Mouse (Mus musculus) heart, postnatal 10 days (tissue): ENCODE data around the gene Man1a2. TPM values are rescaled to one million over a fixed set of nuclear protein-coding genes. Genes with fewer than 3 reads are reported as not detected.

ENCODE experiments used
- DNase-seq, 2 experiments: peaks; one replicate each; pipeline ENCODE4 v3.0.0; 2021
- intact Hi-C: fragments of 180-260 bp; cut with DNase I; formaldehyde crosslinking; loops from one replicate; pipeline ENCODE4 v1.15.1; 2025
- total RNA-seq, 2 experiments: library from RNA; stranded (reverse); gene quantifications; 2 replicates each; pipeline ENCODE4 v1.2.3; 2021

Man1a2 gene
- total RNA-seq: 10 to 100 TPM; 61.4 to 68.7 TPM

DNA sequence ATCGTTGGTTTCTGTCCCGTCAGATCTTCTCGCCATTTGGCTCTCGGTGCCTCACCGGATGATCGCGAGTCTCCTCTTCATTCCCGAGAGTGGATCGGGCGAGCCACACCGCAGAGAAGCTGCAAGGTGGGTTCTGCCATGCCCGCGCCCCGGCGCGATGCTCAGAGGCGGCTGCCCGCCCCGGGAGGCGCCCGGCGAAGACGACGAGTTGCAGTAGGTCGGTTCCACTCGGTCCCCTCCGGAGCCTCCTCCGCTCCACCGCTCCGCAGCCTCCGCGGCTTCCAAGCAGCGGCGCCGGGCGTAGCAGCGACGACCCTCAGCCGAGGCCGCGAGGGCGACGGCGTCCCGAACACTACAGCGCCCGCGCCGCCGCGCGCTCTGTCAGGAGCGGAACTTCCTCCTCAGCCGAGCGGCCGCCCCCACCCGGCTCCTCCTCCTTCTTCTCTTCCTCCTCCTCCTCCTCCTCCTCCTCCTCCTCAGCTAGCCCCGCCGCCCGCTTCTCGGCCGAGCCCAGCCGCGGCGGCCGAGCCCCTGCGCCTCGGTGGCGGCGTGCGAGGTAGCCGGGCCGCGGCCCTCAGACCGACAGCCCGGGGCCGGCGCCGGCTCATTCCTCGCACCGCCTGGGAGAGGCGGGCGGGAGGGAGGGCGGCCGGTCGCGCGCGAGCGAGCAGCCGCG, at the start of gene Man1a2:
Man1a2 (minus strand) TSS at position 417 of the 676 bp plus-strand sequence.
- peak; percentile 88 to 91 for DNase-seq
- intact Hi-C loops: loop anchor here (2.0 to 10.0 kb wide), 3 partner anchors 64 to 263 kb away; partner anchors contain the start of gene Tent5c

DNA sequence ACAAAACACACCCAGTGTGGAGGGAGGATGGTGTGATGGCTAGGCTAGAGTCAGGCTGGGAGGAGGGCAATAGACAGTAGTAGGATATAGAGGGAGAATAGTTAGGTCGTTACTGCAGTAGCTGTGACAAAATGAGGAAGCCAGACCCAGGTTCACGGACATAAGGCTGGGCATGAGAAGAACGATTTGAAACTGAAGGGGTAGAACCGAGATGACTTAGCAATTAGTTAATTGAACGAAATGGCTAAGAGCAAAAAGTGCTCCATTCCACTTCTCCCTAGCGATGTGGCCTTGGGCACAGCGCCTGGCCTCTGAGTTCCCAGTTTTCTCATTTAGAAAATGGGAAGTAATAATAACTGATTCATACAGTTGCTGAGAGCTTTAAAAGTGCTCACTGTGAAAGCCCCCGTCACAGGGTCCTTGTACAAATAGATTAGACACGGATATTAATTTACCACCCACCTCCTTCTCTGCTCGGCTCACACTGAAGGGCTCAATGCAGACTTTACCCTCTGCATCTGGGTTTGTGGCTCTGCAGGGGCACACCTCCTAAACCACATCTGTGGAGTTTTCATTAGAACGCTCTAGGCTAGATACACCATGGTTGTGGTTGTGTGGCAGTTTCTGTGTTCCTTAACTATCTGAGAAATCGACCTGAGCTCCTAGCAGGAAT, 49.3 kb upstream of the Man1a2 start:
- intact Hi-C loops: no loop called here
- no peak for DNase-seq

DNA sequence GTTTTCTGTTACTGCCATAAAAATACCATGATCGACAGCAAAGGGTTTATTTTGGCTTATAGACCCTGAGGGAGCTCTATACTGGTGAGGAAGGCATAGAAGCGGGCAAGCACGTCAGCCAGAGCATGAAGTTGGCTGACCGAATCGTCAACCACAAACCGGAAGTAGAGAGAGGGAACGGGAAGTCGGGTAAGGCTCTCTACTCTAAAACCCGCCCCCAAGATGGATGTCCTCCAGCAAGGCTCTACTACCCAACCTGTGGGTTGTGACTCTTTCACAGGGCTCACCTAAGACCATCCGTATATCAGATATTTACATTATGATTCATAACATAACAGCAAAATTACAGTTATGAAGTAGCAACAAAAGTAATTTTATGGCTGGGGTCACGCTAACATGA, 46.6 kb upstream of the Man1a2 start:
- intact Hi-C loops: no loop called here
- no peak for DNase-seq

DNA sequence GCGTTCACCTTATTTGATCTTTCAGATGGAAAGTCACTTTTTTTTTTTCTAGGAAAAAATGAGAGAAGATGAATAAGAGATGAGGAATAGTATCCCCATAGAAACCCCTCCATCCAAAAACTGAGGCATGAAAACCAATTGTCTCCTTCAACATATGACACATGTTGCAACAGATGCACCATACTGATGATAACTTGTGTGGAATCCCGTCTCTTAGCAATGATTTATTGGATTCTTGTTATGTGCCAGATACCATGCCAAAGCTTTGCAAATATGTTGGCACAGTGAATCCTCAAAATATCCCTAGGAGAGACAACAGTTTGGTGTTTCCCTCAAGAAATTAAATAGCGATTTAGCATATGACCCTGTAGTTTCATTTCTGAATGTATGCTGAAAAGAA, 46.0 kb upstream of the Man1a2 start:
- intact Hi-C loops: no loop called here
- no peak for DNase-seq

DNA sequence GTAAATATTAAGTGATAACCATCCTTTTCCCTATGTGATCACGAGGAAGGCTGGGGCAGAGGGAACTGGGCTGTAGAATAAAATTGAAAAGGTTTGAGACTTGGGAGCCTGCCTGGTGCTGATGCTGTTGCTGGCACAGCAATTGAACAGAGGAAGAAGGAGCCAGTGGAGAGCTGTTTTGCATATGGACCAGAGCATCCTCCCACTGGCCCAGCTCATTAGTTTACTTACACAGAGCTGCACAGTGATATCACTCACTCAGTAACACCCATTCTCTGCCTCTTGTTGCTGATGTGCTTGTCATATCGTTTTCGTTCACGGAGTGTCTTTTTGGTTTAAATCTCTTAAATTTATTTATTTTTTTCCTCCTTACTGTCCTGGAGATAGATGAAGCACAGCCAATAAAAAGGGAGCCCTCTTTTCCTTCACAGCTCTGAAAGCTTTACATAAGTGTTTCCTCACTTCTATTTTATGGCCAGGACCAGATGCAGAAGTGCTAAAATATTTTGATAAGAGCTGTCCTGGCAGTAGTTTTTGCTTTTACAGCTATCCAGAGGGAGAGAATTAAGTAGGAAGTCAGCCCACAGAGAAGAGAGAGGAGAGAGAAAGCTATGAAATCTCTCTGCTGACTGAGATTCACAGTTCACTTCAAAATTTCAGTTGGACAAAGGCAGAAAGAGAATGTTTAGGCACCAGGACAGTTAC, 42.9 kb upstream of the Man1a2 start:
- intact Hi-C loops: no loop called here

DNA sequence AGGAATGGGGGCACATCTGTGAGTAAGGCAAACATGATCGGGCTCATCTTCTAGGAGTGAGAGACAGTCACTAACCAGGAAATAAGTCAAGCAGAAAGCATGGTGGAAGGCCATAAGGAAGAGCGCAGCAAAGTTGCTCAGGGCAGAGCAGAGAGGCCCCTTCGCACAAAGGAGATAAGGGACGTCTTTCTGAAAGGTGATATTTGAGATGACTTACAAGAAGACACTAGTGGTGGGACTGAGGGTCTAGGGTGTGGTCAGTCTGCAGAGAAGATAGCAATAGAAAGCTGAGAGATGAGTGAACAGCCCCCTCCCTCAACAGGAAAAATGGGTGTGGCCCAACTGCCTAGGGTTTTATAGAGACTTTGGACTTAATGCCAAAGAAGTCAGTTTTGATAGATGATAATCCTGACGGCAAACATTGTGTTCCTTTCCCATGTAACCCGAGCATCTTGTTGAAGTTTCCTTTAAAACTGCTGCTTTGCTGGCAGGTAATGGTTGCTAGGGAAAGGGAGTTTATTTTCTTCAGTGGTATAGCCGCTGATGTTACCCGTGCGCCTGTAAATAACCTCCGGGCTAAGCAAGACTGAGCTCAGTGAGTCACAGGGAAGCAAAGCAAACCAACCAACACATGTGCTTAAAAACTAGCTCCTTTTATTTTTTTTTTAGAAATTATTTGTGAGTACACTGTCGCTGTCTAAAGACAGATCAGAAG, 40.8 kb upstream of the Man1a2 start:
- DNase-seq: no peak
- intact Hi-C loops: no loop called here

More for the DNA sequence above, 42.9 kb upstream of the Man1a2 start:
- no peak for DNase-seq

DNA sequence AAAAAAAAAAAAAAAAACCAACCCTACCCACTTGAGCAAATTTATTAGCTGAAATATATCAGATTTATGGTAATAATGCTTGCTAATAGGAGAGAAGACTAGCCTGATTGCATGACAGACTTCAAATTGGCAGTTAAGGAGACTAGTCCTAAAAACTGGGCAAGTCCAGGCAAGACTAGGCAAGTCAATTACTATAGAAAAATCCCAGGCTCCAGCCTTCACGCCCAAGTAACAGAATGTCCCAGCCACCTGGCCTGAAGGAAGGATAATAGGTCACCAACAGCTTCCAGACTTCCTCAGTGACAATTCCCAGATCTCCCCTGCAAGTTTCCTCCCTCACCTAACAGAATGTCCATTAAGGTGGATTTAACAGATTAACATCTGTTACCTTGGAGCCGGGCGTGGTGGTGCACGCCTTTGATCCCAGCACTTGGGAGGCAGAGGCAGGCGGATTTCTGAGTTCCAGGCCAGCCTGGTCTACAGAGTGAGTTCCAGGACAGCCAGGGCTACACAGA, 35.5 kb upstream of the Man1a2 start:
- intact Hi-C loops: no loop called here
- no peak for DNase-seq

DNA sequence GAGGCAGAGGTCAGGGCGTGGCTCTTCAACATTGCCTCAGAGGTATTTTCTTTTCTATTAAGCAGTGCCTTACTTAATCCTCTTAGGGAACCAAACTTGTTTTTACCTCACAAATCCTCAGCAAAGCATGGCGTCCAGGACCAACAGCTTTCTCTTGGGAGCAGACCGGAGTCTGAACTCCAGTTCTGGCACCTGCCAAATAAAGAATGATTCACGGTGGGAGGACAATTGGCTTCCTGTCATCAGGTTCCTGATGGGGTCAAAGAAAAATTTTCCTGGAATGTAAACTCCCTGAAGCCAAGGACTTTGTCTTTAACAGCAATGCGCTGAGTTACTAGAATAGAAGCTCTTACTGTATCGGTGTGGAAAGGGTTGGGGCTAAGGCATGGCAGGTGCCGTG, 30.9 kb upstream of the Man1a2 start:
- no peak for DNase-seq
- intact Hi-C loops: no loop called here

DNA sequence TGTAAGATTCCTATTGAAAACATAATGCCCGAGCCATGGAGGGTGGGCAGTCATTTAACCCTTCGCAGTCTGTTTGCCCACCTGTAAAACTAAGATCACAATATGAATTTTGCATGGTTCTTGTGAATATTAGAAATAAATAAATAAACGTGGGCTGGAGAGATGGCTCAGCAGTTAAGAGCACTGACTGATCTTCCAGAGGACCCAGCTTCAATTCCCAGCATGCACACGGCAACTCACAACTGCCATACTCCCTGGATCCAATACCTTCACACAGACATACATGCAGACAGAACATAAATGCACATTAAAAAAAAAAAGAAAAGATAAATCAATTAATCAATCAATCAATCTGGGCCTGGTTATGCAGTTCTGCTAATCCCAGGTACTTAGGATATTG, 30.1 kb upstream of the Man1a2 start:
- intact Hi-C loops: no loop called here
- no peak for DNase-seq

DNA sequence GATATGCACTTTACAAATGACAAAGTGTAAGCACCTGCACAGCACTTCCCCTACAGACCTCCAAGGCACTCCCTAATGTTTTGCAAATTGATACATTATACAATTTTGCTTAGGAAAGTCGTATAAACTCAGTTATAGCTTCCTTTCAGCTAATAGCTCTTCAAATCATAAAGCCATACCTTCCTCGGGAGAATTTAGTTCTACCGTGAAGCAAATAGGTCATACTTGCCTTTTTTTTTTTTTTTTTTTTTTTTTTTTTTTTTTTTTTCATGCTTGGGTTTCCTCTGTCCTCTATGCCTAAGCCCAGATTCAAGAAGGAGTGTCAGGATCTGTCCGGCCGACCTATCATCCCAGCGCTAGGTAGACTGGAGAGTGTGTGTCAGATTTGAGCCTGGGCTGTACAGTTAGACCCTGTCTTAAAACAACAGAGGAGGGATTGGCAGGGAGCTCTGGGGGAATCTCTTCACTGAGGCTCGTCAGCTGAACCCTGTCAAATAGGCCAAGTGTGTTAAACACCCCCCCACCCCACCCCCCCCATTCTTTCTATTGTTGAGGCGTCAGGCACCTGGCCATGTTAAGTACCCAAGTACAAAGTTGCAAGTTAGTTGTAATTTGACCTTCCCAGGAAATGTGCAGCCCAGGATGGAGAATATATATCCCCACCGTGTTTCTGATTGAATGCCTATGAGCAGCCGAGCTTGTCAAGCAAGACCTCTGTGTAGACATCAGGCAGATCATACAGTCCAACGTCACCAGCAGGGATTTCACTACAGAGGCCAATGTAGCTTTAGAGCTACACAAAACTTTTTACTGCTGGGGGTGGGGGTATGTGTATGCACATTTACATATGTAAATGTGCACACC, 28.1 kb upstream of the Man1a2 start:
- DNase-seq: no peak
- intact Hi-C loops: no loop called here

DNA sequence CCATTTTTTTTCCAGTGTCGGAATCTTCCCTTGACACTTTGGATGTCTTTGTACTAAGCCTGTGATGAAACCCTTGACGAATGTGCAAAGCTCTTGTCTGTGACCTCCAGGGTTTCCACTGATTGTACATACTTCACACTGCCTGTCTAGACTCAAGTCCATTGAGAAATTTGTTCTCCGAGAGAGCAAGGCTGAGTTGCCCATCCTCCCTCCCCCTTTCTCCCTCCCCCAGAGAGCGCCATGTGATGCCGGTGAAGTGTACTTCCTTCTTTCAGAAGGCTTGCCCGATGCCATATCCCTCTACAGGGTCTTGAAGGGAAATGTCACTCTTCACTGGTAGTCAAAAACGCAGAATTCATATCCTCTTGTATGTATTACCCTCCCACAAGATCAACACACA, 26.8 kb upstream of the Man1a2 start:
- intact Hi-C loops: no loop called here
- no peak for DNase-seq

DNA sequence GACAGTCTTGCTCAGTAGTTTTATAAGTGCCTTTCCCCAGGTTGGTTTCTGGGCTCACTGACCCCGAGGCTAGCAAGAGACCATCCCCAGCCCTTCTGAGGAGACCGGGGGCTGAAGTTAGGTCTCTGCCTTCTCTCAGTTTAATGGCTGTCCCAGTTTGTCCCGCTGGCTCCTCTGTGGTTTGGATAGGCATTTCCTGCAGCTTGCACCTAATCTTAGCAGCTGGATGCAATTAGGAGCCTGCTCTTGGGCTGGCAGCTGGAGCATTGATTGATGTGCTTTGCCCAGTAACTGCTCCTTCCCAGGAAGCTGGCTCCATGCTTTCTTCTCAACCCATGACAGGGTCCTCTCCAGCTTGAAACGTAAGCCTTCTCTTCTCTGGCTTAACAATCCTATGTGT, 26.2 kb upstream of the Man1a2 start:
- no peak for DNase-seq
- intact Hi-C loops: no loop called here

DNA sequence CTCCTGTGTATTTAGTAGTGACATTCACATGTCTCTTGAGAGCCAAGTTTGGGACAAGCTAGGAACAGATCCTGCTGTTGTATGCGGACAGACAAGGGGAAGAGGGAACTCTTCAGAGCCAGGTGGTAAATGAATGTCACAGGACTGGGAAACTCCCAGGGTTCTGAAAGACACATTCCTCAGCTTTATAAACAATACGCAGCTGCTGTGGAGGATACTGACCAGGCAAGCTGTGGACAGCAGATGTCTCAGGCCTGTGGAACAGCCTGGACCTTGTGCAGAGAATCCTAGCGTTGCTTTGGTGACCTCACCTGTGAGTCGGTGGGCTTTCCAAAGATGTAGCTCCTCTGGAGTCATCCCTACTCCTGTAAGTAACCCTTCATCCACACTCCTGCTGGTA, 21.8 kb upstream of the Man1a2 start:
- intact Hi-C loops: no loop called here

DNA sequence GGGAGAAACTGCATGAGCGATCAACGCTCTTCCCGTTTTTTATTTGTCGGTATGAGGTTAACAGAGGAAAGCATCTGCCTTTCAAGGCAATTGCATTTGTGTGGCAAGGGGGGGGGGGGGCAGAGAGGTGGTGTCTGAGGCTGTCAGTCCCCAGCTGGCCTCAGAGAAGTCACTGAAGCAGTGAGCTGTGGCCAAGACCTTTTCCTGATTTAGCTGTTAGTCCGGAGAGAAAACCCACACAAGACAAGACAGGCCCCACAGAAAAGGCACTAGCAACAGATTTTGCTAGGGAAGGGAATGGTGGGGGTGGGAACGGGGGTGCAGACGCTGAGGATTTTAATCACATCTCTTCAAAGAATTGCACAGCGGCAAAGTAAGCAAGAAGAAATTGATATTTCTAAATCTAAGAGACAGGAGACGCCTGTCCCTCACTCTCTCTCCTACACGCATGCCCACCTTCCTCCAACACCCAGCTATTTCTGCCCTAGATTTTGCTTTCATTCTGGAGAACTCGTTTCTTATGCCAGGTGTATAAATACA, 19.9 kb upstream of the Man1a2 start:
- DNase-seq: no peak
- intact Hi-C loops: no loop called here

More for the DNA sequence above, 21.8 kb upstream of the Man1a2 start:
- DNase-seq: no peak

DNA sequence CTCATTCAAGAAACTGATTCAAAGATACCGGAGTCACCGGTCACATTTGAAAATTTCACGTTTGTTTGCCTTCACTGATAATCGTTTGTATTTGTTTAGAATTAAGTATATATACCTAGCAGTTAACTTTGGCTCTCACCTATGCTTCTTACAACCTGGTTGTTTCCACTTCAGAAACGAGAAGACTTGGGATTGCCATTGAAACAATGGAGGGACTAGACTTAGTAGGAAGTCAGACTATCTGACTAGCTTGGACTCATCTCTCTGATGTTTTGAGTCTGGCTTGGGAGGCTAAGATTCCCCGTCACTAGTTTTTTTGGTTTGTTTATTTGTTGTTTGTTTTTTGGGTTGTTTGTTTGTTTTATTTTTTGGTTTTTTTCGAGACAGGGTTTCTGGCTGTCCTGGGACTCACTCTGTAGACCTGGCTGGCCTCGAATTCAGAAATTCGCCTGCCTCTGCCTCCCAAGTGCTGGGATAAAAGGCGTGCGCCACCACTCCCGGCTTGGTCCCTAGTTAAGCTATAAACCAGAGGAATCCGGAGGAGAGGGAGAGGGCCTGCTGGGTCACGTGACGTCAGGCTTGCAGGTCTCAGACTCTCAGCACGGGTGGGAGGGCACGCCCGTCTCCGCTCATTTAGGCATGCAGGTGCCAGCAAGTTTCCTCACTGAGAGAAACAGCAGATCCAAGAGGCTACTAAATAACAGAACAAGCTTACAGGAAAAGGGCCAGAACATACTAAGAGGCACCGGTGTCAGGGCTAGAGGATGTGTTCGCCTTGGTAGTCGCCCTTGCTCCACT, 18.7 kb upstream of the Man1a2 start:
- DNase-seq: no peak
- intact Hi-C loops: no loop called here

DNA sequence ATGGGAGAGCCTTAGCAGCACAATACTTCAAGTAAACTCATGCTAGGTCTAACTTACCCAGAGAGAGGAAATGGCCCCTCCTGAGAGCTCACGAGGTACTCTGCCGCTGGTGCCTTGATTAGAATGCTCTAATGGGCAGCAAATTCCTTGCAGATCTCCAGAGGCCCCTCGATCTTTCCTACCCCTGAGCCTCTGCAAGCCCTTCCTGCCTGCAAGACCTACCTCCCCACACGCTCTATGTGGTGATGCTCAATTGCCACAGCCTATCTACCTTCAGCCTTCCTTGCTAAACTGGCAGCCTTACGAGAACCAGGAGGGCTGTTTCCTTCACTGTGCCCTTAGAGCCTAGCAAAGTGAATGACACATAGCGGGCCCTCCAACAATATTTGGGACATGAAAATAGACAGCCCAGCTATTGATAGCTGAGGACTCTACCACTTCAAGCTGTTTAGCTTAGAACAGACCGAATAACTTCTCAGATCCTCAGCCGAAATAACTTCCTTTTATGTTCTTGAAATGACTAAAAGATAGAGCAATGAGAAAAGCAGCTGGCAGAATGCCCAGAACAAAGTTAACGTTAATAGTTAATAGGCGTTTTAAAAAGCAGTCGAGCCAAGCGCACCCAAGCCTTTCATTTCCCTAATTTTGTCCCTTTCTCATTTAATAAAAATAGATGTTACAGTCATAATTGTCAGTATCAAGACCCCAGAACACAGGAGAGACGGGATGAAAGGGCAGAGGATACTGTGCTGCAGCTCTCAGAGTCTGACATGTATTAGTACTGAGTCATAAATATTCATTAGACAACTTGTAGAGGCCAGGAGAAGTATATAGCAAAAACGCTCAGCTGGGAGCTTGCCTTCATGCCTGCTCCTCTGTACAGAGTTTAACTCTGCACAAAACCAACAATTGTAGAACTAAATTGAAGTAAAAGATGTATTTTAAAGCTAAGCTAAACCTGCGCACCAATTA, 17.9 kb upstream of the Man1a2 start:
- peak in 1 of 2 experiments; percentile 30 for DNase-seq
- intact Hi-C loops: no loop called here

DNA sequence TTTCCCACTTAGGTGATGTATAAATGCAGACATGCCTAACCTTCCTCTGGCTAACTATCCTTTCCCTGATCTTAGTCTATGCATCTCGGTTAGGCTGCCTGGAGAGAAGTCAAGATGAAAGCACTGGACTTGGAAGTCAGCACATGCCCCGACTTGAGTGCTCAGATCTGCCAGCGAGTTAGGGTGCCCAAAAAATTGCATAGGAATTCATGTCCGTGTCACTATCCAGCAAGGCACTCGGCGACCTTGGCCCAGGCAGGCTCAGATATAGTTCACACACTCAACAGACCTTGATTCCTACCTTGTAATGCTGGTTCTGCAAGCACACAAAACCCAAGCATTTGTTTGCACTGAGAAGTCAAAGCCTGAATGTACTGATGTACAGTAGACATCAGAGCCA, 3.4 kb upstream of the Man1a2 start:
- no peak for DNase-seq
- intact Hi-C loops: loop anchor here (5.0 to 10.0 kb wide), 2 partner anchors 204 to 266 kb away; partner anchors contain the start of gene Tent5c

DNA sequence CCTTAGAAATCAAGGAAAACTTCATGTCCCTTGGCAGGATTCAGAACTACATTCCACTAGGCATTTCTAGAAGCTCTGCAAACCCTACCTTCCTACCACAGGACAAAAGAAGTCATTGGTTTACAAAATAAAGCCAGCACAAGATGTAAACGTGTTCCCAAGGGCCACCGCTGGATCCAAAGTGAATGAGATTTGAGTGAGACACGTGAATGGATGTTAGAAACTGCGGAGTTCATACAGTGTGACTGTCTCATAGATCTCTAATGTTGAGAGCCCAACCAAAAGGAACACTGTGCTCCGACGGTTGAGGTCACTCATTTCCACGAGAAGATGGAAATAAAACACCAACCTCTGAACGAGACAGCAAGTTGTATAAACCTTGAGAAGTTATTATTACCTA, 1.5 kb upstream of the Man1a2 start:
- intact Hi-C loops: loop anchor here (5.0 to 10.0 kb wide), 2 partner anchors 202 to 264 kb away; partner anchors contain the start of gene Tent5c
- no peak for DNase-seq
